ENCODE assay signal across 9 mouse cellular contexts in genomic region chr11:11965501-11966125, GRCm38 (mm10).
A peak's percentile ranks its signal among the peaks of the same experiment; 100 is the strongest.
DNase-seq lines count a peak whose midpoint lies in the region; ATAC-seq and TF ChIP-seq lines count a peak whose summit lies in the region.
"Had no signal": no experiment of that assay in that cellular context is flagged by ENCODE, and none has a peak within 500 bp of the region (broad histone marks: within the 10 kb centered on the region; RNA-seq: fewer than 3 reads in every experiment).

No protein-coding gene starts in this region.

- no peak overlapping the region for H3K4me2 ChIP-seq in forebrain, embryonic 11.5 days (ENCODE audit: low read depth, low read length, severe bottlenecking)
- H3K4me2 ChIP-seq in forebrain, postnatal 0 days (ENCODE audit: low read depth) = no peak overlapping the region
- no peak overlapping the region for H3K4me2 ChIP-seq in kidney, embryonic 15.5 days
- no peak overlapping the region for H3K4me2 ChIP-seq in midbrain, embryonic 13.5 days (replicated peaks)

- no peaks in the 10 kb centered on the region for H3K9me3 ChIP-seq in forebrain, embryonic 11.5 days (ENCODE audit: control insufficient read depth, low read length)
- no peaks in the 10 kb centered on the region for H3K9me3 ChIP-seq in forebrain, postnatal 0 days (ENCODE audit: low read length)
- H3K9me3 ChIP-seq in kidney, embryonic 15.5 days (replicated peaks) = no peaks in the 10 kb centered on the region
- H3K9me3 ChIP-seq in midbrain, embryonic 13.5 days = no peaks in the 10 kb centered on the region

- peak; percentile 52 for DNase-seq in forebrain, embryonic 11.5 days (ENCODE audit: low spot score)
- DNase-seq in forebrain, postnatal 0 days = no peak
- DNase-seq in gastrocnemius, postnatal 14 days = peak; percentile 91
- peak; percentile 51 for DNase-seq in lung, postnatal 25 days (ENCODE audit: low spot score)
- no peak for DNase-seq in left cerebral cortex, adult 11 months (ENCODE audit: low spot score)
- DNase-seq in left cerebral cortex, postnatal 25 days (ENCODE audit: low spot score in 2 of 2) = no peak

- 85% methylated on average over 12 of the region's 12 CpGs for WGBS in forebrain, embryonic 11.5 days
- 82% methylated on average over 12 of the region's 12 CpGs for WGBS in forebrain, postnatal 0 days
- 71% methylated on average over 12 of the region's 12 CpGs for WGBS in kidney, embryonic 15.5 days
- 89% methylated on average over 12 of the region's 12 CpGs for WGBS in midbrain, embryonic 13.5 days

- H3K27me3 ChIP-seq in forebrain, embryonic 11.5 days (ENCODE audit: control insufficient read depth, insufficient read depth, low read length) = no peaks in the 10 kb centered on the region
- no peaks in the 10 kb centered on the region for H3K27me3 ChIP-seq in forebrain, postnatal 0 days (ENCODE audit: insufficient read depth, low read length)
- no peaks in the 10 kb centered on the region for H3K27me3 ChIP-seq in kidney, embryonic 15.5 days
- H3K27me3 ChIP-seq in midbrain, embryonic 13.5 days = no peaks in the 10 kb centered on the region

- no peaks in the 10 kb centered on the region; the same call in 1 of the 2 replicates for H3K36me3 ChIP-seq in forebrain, embryonic 11.5 days (ENCODE audit: control insufficient read depth, insufficient read depth, low read length)
- H3K36me3 ChIP-seq in forebrain, postnatal 0 days (ENCODE audit: insufficient read depth) = no peaks in the 10 kb centered on the region
- peaks cover 67% of the 10 kb centered on the region for H3K36me3 ChIP-seq in kidney, embryonic 15.5 days
- peaks cover 8% of the 10 kb centered on the region; the same call in 1 of the 2 replicates for H3K36me3 ChIP-seq in midbrain, embryonic 13.5 days

- no peak overlapping the region for H3K4me3 ChIP-seq in forebrain, embryonic 11.5 days (ENCODE audit: low read depth, low read length)
- H3K4me3 ChIP-seq in forebrain, postnatal 0 days (ENCODE audit: low read depth, low read length) = no peak overlapping the region
- H3K4me3 ChIP-seq in kidney, embryonic 15.5 days (replicated peaks) = no peak overlapping the region
- H3K4me3 ChIP-seq in midbrain, embryonic 13.5 days (replicated peaks) = no peak overlapping the region

- intact Hi-C loops in gastrocnemius, postnatal 14 days (cut with DNase I; ENCODE audit: low total_unique reads) = no loop called here
- intact Hi-C loops in left cerebral cortex, postnatal 25 days (cut with DNase I) = no loop called here

- H3K9ac ChIP-seq in forebrain, embryonic 11.5 days (ENCODE audit: low read length) = no peak overlapping the region
- H3K9ac ChIP-seq in forebrain, postnatal 0 days = no peak overlapping the region
- no peak overlapping the region for H3K9ac ChIP-seq in kidney, embryonic 15.5 days
- no peak overlapping the region for H3K9ac ChIP-seq in midbrain, embryonic 13.5 days (replicated peaks)

- ATAC-seq in forebrain, embryonic 11.5 days (replicated peaks; ENCODE audit: low FRiP score) = no peak
- ATAC-seq in forebrain, postnatal 0 days = no peak
- no peak for ATAC-seq in kidney, embryonic 15.5 days (replicated peaks; ENCODE audit: low FRiP score)
- ATAC-seq in midbrain, embryonic 13.5 days = no peak

- H3K4me1 ChIP-seq in forebrain, embryonic 11.5 days (replicated peaks; ENCODE audit: control insufficient read depth, insufficient read depth, low read length) = no peaks in the 10 kb centered on the region
- H3K4me1 ChIP-seq in forebrain, postnatal 0 days (ENCODE audit: insufficient read depth) = no peaks in the 10 kb centered on the region
- H3K4me1 ChIP-seq in kidney, embryonic 15.5 days = peaks cover 35% of the 10 kb centered on the region
- H3K4me1 ChIP-seq in midbrain, embryonic 13.5 days (replicated peaks) = peaks cover 24% of the 10 kb centered on the region

- H3K27ac ChIP-seq in forebrain, embryonic 11.5 days (ENCODE audit: low read depth, low read length) = no peak overlapping the region
- no peak overlapping the region for H3K27ac ChIP-seq in forebrain, postnatal 0 days (ENCODE audit: low read depth, low read length)
- peak overlapping the region; percentile 49; the same call in 1 of the 2 replicates for H3K27ac ChIP-seq in kidney, embryonic 15.5 days
- no peak overlapping the region for H3K27ac ChIP-seq in midbrain, embryonic 13.5 days
- H3K27ac ChIP-seq: macrophage had no signal

- TF ChIP-seq CTCF in forebrain, postnatal 0 days (IDR thresholded peaks at IDR 0.05; ENCODE audit: low read depth) = no peak

Comparison
In these comparisons a context has a peak if more than half of its experiments do, and no peak if none do; other contexts are left out.
1. DNase-seq: peak in forebrain, embryonic 11.5 days (single experiment), gastrocnemius, postnatal 14 days (single experiment) and lung, postnatal 25 days (single experiment); none in forebrain, postnatal 0 days (single experiment), left cerebral cortex, adult 11 months (single experiment) and left cerebral cortex, postnatal 25 days (0 of 2).